ENCODE assay signal across 37 mouse cellular contexts in the genomic region with DNA sequence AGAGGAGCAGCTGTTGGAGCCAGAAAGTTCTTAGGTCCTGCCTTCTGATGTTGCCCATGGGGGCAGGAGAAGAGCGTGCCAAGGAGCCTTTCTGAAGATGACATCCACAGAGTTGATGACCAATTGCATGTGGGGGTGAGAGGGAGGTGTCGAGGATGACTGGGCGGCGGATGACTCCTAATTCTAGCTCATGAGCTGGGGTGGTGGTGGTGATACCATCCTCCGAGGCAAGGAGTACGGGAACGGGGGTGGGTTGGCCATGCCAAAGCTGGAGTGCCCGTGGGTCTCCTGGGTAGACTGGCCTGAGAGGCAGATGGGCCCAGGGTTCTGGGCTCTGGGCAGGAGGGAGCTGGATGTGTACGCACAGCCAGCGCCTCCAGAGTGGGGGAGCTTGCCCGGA. TPM values are rescaled to one million over a fixed set of nuclear protein-coding genes. Genes with fewer than 3 reads are reported as not detected.
DNase-seq lines count a peak whose midpoint lies in the region; ATAC-seq and TF ChIP-seq lines count a peak whose summit lies in the region.
"Had no signal": no experiment of that assay in that cellular context is flagged by ENCODE, and none has a peak within 500 bp of the region (broad histone marks: within the 10 kb centered on the region; RNA-seq: fewer than 3 reads in every experiment).

No protein-coding gene starts in this region.

- no peak overlapping the region for H3K9ac ChIP-seq in forebrain, embryonic 14.5 days (ENCODE audit: low read length)
- no peak overlapping the region for H3K9ac ChIP-seq in forebrain, embryonic 11.5 days (ENCODE audit: low read length)
- H3K9ac ChIP-seq: embryonic facial prominence, embryonic 13.5 days; hindbrain, embryonic 14.5 days; liver, embryonic 12.5 days; liver, postnatal 0 days; midbrain, embryonic 13.5 days had no signal

- no peaks in the 10 kb centered on the region for H3K36me3 ChIP-seq in forebrain, embryonic 14.5 days (ENCODE audit: control insufficient read depth, insufficient read depth, low read length)
- no peaks in the 10 kb centered on the region for H3K36me3 ChIP-seq in forebrain, embryonic 11.5 days (ENCODE audit: control insufficient read depth, insufficient read depth, low read length)
- no peaks in the 10 kb centered on the region for H3K36me3 ChIP-seq in heart, embryonic 10.5 days
- H3K36me3 ChIP-seq: embryonic facial prominence, embryonic 13.5 days; liver, embryonic 12.5 days; midbrain, embryonic 13.5 days had no signal

- intact Hi-C loops in heart, postnatal 36 days (cut with DNase I), result no loop called here
- intact Hi-C loops in left cerebral cortex, postnatal 36 days (cut with DNase I), result loop anchor here (2.0 kb wide), 1 partner anchor 57 kb away; no protein-coding TSS in a partner anchor
- intact Hi-C loops in left cerebral cortex, postnatal 10 days (cut with DNase I), result no loop called here

- H3K4me3 ChIP-seq in forebrain, embryonic 14.5 days (ENCODE audit: low read depth, low read length), result no peak overlapping the region
- no peak overlapping the region for H3K4me3 ChIP-seq in forebrain, embryonic 11.5 days (ENCODE audit: low read depth, low read length)
- no peak overlapping the region for H3K4me3 ChIP-seq in heart, embryonic 10.5 days
- H3K4me3 ChIP-seq in cortical plate, adult 2 months (ENCODE audit: insufficient read depth, low read length), result no peak overlapping the region
- H3K4me3 ChIP-seq: embryonic facial prominence, embryonic 13.5 days; liver, embryonic 12.5 days; midbrain, embryonic 13.5 days had no signal

- 87% methylated on average over 11 of the region's 11 CpGs for WGBS in forebrain, embryonic 14.5 days
- WGBS in forebrain, embryonic 11.5 days, result 93% methylated on average over 11 of the region's 11 CpGs
- 91% methylated on average over 11 of the region's 11 CpGs for WGBS in heart, embryonic 10.5 days

- H3K9me3 ChIP-seq in forebrain, embryonic 14.5 days (replicated peaks; ENCODE audit: control insufficient read depth, low read length), result no peaks in the 10 kb centered on the region
- H3K9me3 ChIP-seq in forebrain, embryonic 11.5 days (ENCODE audit: control insufficient read depth, low read length), result no peaks in the 10 kb centered on the region; the same call in 1 of the 2 replicates
- H3K9me3 ChIP-seq in heart, embryonic 10.5 days, result no peaks in the 10 kb centered on the region
- H3K9me3 ChIP-seq: embryonic facial prominence, embryonic 13.5 days; liver, embryonic 12.5 days; midbrain, embryonic 13.5 days had no signal

- H3K27ac ChIP-seq in forebrain, embryonic 14.5 days (ENCODE audit: low read depth, low read length), result peak overlapping the region; percentile 86; the same call in 1 of the 2 replicates
- no peak overlapping the region for H3K27ac ChIP-seq in forebrain, embryonic 11.5 days (ENCODE audit: low read depth, low read length)
- peak overlapping the region; percentile 52; the same call in 1 of the 2 replicates for H3K27ac ChIP-seq in heart, embryonic 10.5 days
- peak overlapping the region; percentile 92 for H3K27ac ChIP-seq in cortical plate, adult 2 months (ENCODE audit: insufficient read depth, low read length)
- H3K27ac ChIP-seq: embryonic facial prominence, embryonic 13.5 days; hindbrain, embryonic 14.5 days; liver, embryonic 12.5 days; midbrain, embryonic 13.5 days; stomach, postnatal 0 days had no signal

- DNase-seq in forebrain, embryonic 14.5 days (ENCODE audit: low spot score), result no peak
- DNase-seq in forebrain, embryonic 11.5 days (ENCODE audit: low spot score), result no peak
- DNase-seq in heart, embryonic 10.5 days (ENCODE audit: low spot score), result no peak
- no peak for DNase-seq in heart, postnatal 36 days
- peak; percentile 35 to 62 for DNase-seq in left cerebral cortex, postnatal 36 days (ENCODE audit: low spot score in 2 of 2)
- DNase-seq in left cerebral cortex, postnatal 10 days (ENCODE audit: extremely low spot score in 1 of 2, low spot score in 2 of 2), result no peak
- no peak for DNase-seq in thymus, postnatal 0 days (ENCODE audit: low spot score)
- DNase-seq: adrenal gland, postnatal 10 days; cerebellum, adult 11 months; cerebellum, adult 9-10 months; cerebellum, postnatal 36 days; gastrocnemius, postnatal 25 days; heart, adult 11 months; heart, postnatal 4 days; kidney, adult 11 months; kidney, postnatal 14 days; liver, postnatal 0 days; lung, postnatal 36 days; right cerebral cortex, postnatal 4 days; thymus, adult 18-20 months; thymus, postnatal 4 days had no signal

- no peak overlapping the region for H3K4me2 ChIP-seq in forebrain, embryonic 14.5 days (ENCODE audit: low read length)
- no peak overlapping the region for H3K4me2 ChIP-seq in forebrain, embryonic 11.5 days (ENCODE audit: low read depth, low read length, severe bottlenecking)
- H3K4me2 ChIP-seq: embryonic facial prominence, embryonic 13.5 days; heart, embryonic 11.5 days; hindbrain, embryonic 14.5 days; liver, embryonic 12.5 days; midbrain, embryonic 13.5 days had no signal

- TF ChIP-seq CTCF in cortical plate, adult 2 months (IDR thresholded peaks at IDR 0.05; ENCODE audit: extremely low read depth, insufficient read depth, low read length), result no peak

- H3K27me3 ChIP-seq in forebrain, embryonic 14.5 days (replicated peaks; ENCODE audit: control insufficient read depth, insufficient read depth, low read length), result no peaks in the 10 kb centered on the region
- H3K27me3 ChIP-seq in forebrain, embryonic 11.5 days (ENCODE audit: control insufficient read depth, insufficient read depth, low read length), result no peaks in the 10 kb centered on the region
- H3K27me3 ChIP-seq in heart, embryonic 10.5 days (ENCODE audit: insufficient read depth, poor library complexity, severe bottlenecking), result peaks cover 25% of the 10 kb centered on the region
- H3K27me3 ChIP-seq: embryonic facial prominence, embryonic 13.5 days; liver, embryonic 12.5 days; midbrain, embryonic 13.5 days; Patski had no signal

- no peak for TF ChIP-seq POLR2A in cortical plate, adult 2 months (IDR thresholded peaks at IDR 0.05; ENCODE audit: extremely low read depth, insufficient read depth, low read length)

- H3K4me1 ChIP-seq in forebrain, embryonic 14.5 days (ENCODE audit: control insufficient read depth, insufficient read depth, low read length), result peaks cover 40% of the 10 kb centered on the region
- peaks cover 5% of the 10 kb centered on the region for H3K4me1 ChIP-seq in forebrain, embryonic 11.5 days (replicated peaks; ENCODE audit: control insufficient read depth, insufficient read depth, low read length)
- peaks cover 41% of the 10 kb centered on the region for H3K4me1 ChIP-seq in heart, embryonic 10.5 days
- peaks cover 13% of the 10 kb centered on the region for H3K4me1 ChIP-seq in cortical plate, adult 2 months (ENCODE audit: control insufficient read depth, insufficient read depth, low read length)
- H3K4me1 ChIP-seq: liver, embryonic 12.5 days had no signal

- no peak for ATAC-seq in forebrain, embryonic 14.5 days
- ATAC-seq in forebrain, embryonic 11.5 days (replicated peaks; ENCODE audit: low FRiP score), result no peak
- ATAC-seq: inflammation-experienced regulatory T-cells, adult 6 months; liver, embryonic 12.5 days; liver, postnatal 0 days; Patski had no signal

RNA-seq across cellular contexts. Expression of a gene that starts 32.5 kb away (rescaled TPM):
- polyA plus RNA-seq in forebrain, embryonic 14.5 days (2014; fragmentation: Nextera tagmentation; extraction: Ambion mirVana), result 61.3 and 68.6 TPM in 2 replicates
- 63.5 and 67.2 TPM in 2 replicates for polyA plus RNA-seq in forebrain, embryonic 11.5 days (2014; fragmentation: Nextera tagmentation; extraction: Ambion mirVana)
- polyA plus RNA-seq in heart, embryonic 10.5 days (2016; fragmentation: Nextera tagmentation; extraction: Ambion mirVana), result 0.15 and 0.85 TPM in 2 replicates
- total RNA-seq in heart, postnatal 36 days (2021), result not detected
- 10 to 100 TPM; 34.2 to 45.2 TPM for total RNA-seq in left cerebral cortex, postnatal 36 days (2021)
- 10 to 100 TPM; 40.6 to 46.0 TPM for total RNA-seq in left cerebral cortex, postnatal 10 days (2021)
- 46.4 and 51.2 TPM in 2 replicates for polyA plus RNA-seq in cortical plate, adult 2 months (2012; rRNA removed)
- polyA plus RNA-seq in thymus, postnatal 0 days (2015; fragmentation: Nextera tagmentation; extraction: Ambion mirVana), result 0.10 TPM in 1 of 2 replicates, not detected in the other
- total RNA-seq: adrenal gland, postnatal 10 days; gastrocnemius, postnatal 25 days; heart, postnatal 4 days; megakaryocyte, adult 5-6 weeks; MEL; monocyte, adult 5-6 weeks had no signal
- polyA plus RNA-seq: heart, embryonic 11.5 days; heart, embryonic 16.5 days; hindbrain, embryonic 14.5 days; inflammation-experienced regulatory T-cells, adult 6 months; liver, embryonic 12.5 days; liver, postnatal 0 days; lung, embryonic 16.5 days; neural tube, embryonic 14.5 days; Patski; spleen, adult 2 months; stomach, postnatal 0 days had no signal

Comparison
In these comparisons a context has a peak if more than half of its experiments do, and no peak if none do; other contexts are left out.
1. DNase-seq: peak in left cerebral cortex, postnatal 36 days (2 of 2); none in forebrain, embryonic 14.5 days (single experiment), forebrain, embryonic 11.5 days (single experiment), heart, embryonic 10.5 days (single experiment), heart, postnatal 36 days (0 of 2), left cerebral cortex, postnatal 10 days (0 of 2) and thymus, postnatal 0 days (single experiment).
2. RNA of a gene that starts 32.5 kb away (polyA plus RNA-seq): 61.3 to 68.6 TPM in forebrain, embryonic 14.5 days, 63.5 to 67.2 TPM in forebrain, embryonic 11.5 days and 46.4 to 51.2 TPM in cortical plate, adult 2 months; 0.15 to 0.85 TPM in heart, embryonic 10.5 days and 0.10 TPM in thymus, postnatal 0 days; every median in the first group is over 10 times any median in the second.